Mouse (Mus musculus): ENCODE measurements around the gene Aknad1. TPM values are rescaled to one million over a fixed set of nuclear protein-coding genes. Genes with fewer than 3 reads are reported as not detected.

The Aknad1 gene
- polyA plus RNA-seq, 1 experiment from 2014 or later, result not detected

- WGBS, result 88% methylated on average over 5 of the region's 5 CpGs
- H3K36me3 ChIP-seq (replicated peaks; ENCODE audit: control insufficient read depth, insufficient read depth), result peaks cover 30% of the 10 kb centered on the region
- no peaks in the 10 kb centered on the region for H3K9me3 ChIP-seq (ENCODE audit: control insufficient read depth, low read length)
- no peak overlapping the region for H3K27ac ChIP-seq
- no peaks in the 10 kb centered on the region for H3K27me3 ChIP-seq (ENCODE audit: control insufficient read depth, insufficient read depth, low read length)
- no peak overlapping the region for H3K9ac ChIP-seq
- DNase-seq (ENCODE audit: low spot score), result no peak
- no peak overlapping the region for H3K4me2 ChIP-seq (replicated peaks)
- no peak overlapping the region for H3K4me3 ChIP-seq (replicated peaks; ENCODE audit: low read length)
- H3K4me1 ChIP-seq (replicated peaks; ENCODE audit: control insufficient read depth, insufficient read depth, low read length), result no peaks in the 10 kb centered on the region
- no peak for ATAC-seq (ENCODE audit: low FRiP score)
Observed at GRCm38 (mm10) chr3:108805622-108806021, 66.2 kb downstream of the Aknad1 start.

DNA sequence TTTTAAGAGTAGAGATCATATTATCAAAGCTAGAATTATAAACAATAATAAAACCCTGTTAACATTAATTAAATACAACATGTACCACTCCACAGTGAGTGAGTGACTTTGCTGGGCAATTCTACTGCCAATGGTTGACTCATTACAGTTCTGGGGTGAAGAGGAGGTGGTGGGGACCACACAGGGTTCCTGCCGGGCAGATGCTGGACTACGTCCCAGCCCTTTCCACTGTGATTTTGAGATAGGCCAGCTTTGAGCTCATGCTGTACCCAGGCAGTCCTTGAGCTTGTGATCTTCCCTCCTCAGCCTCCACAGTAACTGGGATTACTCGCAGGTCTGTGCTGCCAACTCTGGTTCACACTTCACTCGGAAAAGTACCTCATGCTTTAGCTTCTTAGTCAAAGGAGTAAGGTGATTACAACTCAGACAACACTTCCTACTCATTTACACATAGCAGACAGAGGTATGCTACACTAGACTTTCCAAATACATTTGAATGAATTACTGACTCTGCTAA lies 71.3 kb downstream of the Aknad1 start:
- Histone ChIP-seq H3K9ac (no peak overlapping the region), H3K27ac (no peak overlapping the region), H3K27me3 (ENCODE audit: control insufficient read depth, insufficient read depth, low read length) (no peaks in the 10 kb centered on the region), H3K9me3 (ENCODE audit: control insufficient read depth, low read length) (no peaks in the 10 kb centered on the region), H3K4me1 (replicated peaks; ENCODE audit: control insufficient read depth, insufficient read depth, low read length) (no peaks in the 10 kb centered on the region), H3K4me3 (replicated peaks; ENCODE audit: low read length) (no peak overlapping the region), H3K36me3 (replicated peaks; ENCODE audit: control insufficient read depth, insufficient read depth) (peaks cover 13% of the 10 kb centered on the region; the same call in 1 of the 2 replicates), H3K4me2 (replicated peaks) (no peak overlapping the region)
- ATAC-seq (ENCODE audit: low FRiP score) (no peak), DNase-seq (ENCODE audit: low spot score) (no peak)
- WGBS, result 92% methylated on average over 4 of the region's 4 CpGs

DNA sequence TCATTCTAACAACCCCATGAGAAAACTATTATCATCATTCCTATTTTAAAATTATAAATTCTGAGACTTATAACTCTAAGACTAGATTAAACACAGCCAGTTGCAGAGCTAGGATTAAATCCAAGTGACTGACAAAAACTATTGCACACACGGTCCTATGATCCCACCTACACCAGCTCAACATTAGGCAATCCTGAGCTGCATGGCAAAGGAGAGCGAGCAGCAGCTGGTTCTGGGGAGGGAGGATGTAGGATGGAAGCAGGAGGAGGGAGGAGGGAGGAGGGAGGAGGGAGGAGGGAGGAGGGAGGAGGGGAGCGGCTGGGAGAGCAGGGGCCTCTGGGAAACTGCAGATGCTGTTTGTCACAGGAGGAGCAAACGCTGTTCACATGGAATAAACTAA lies 76.2 kb downstream of the Aknad1 start:
- DNase-seq (ENCODE audit: low spot score) (no peak), ATAC-seq (ENCODE audit: low FRiP score) (no peak)
- no peak overlapping the region for H3K9ac ChIP-seq
- H3K4me1 ChIP-seq (replicated peaks; ENCODE audit: control insufficient read depth, insufficient read depth, low read length), result no peaks in the 10 kb centered on the region
- no peak overlapping the region for H3K4me3 ChIP-seq (replicated peaks; ENCODE audit: low read length)
- WGBS, result 71% methylated on average over 4 of the region's 4 CpGs
- peaks cover 8% of the 10 kb centered on the region; the same call in 1 of the 2 replicates for H3K36me3 ChIP-seq (replicated peaks; ENCODE audit: control insufficient read depth, insufficient read depth)
- no peak overlapping the region for H3K4me2 ChIP-seq (replicated peaks)
- H3K27ac ChIP-seq, result no peak overlapping the region
- H3K27me3 ChIP-seq (ENCODE audit: control insufficient read depth, insufficient read depth, low read length), result no peaks in the 10 kb centered on the region
- no peaks in the 10 kb centered on the region for H3K9me3 ChIP-seq (ENCODE audit: control insufficient read depth, low read length)

GRCm38 (mm10) chr3:108830493-108830892 lies 91.0 kb downstream of the Aknad1 start:
- no peak overlapping the region for H3K9ac ChIP-seq
- 90% methylated on average over 11 of the region's 11 CpGs for WGBS
- no peak overlapping the region for H3K4me2 ChIP-seq (replicated peaks)
- DNase-seq (ENCODE audit: low spot score), result no peak
- peaks cover 11% of the 10 kb centered on the region for H3K36me3 ChIP-seq (replicated peaks; ENCODE audit: control insufficient read depth, insufficient read depth)
- no peak for ATAC-seq (ENCODE audit: low FRiP score)
- no peak overlapping the region for H3K4me3 ChIP-seq (replicated peaks; ENCODE audit: low read length)
- H3K4me1 ChIP-seq (replicated peaks; ENCODE audit: control insufficient read depth, insufficient read depth, low read length), result no peaks in the 10 kb centered on the region
- H3K9me3 ChIP-seq (ENCODE audit: control insufficient read depth, low read length), result no peaks in the 10 kb centered on the region
- H3K27me3 ChIP-seq (ENCODE audit: control insufficient read depth, insufficient read depth, low read length), result no peaks in the 10 kb centered on the region
- no peak overlapping the region for H3K27ac ChIP-seq

GRCm38 (mm10) chr3:108831750-108832149 lies 92.3 kb downstream of the Aknad1 start:
- no peak for ATAC-seq (ENCODE audit: low FRiP score)
- peaks cover 2% of the 10 kb centered on the region; the same call in 1 of the 2 replicates for H3K36me3 ChIP-seq (replicated peaks; ENCODE audit: control insufficient read depth, insufficient read depth)
- no peak overlapping the region for H3K4me2 ChIP-seq (replicated peaks)
- H3K27me3 ChIP-seq (ENCODE audit: control insufficient read depth, insufficient read depth, low read length), result no peaks in the 10 kb centered on the region
- 94% methylated on average over 6 of the region's 6 CpGs for WGBS
- no peak overlapping the region for H3K4me3 ChIP-seq (replicated peaks; ENCODE audit: low read length)
- no peak overlapping the region for H3K9ac ChIP-seq
- H3K4me1 ChIP-seq (replicated peaks; ENCODE audit: control insufficient read depth, insufficient read depth, low read length), result no peaks in the 10 kb centered on the region
- H3K27ac ChIP-seq, result no peak overlapping the region
- no peak for DNase-seq (ENCODE audit: low spot score)
- H3K9me3 ChIP-seq (ENCODE audit: control insufficient read depth, low read length), result no peaks in the 10 kb centered on the region

Other genes with a start within 250 kb of the Aknad1 start
- 1.7 and 2.8 TPM in 2 replicates for gene 1700013F07Rik, start 205.5 kb upstream of the Aknad1 start, polyA plus RNA-seq (2014; fragmentation: Nextera tagmentation; extraction: Ambion mirVana)
- 15.4 and 18.3 TPM in 2 replicates for gene 5330417C22Rik, start 203.1 kb upstream of the Aknad1 start, polyA plus RNA-seq (2014; fragmentation: Nextera tagmentation; extraction: Ambion mirVana)
- gene Tmem167b, start 177.2 kb upstream of the Aknad1 start, polyA plus RNA-seq (2014; fragmentation: Nextera tagmentation; extraction: Ambion mirVana), result 51.8 and 52.0 TPM in 2 replicates
- 41.0 and 50.6 TPM in 2 replicates for gene Taf13, start 168.0 kb upstream of the Aknad1 start, polyA plus RNA-seq (2014; fragmentation: Nextera tagmentation; extraction: Ambion mirVana)
- 105 and 130 TPM in 2 replicates for gene Wdr47, start 148.4 kb upstream of the Aknad1 start, polyA plus RNA-seq (2014; fragmentation: Nextera tagmentation; extraction: Ambion mirVana)
- gene Clcc1, start 85.7 kb upstream of the Aknad1 start, polyA plus RNA-seq (2014; fragmentation: Nextera tagmentation; extraction: Ambion mirVana), result 40.2 and 42.8 TPM in 2 replicates
- gene Gpsm2, start 17.3 kb upstream of the Aknad1 start, polyA plus RNA-seq (2014; fragmentation: Nextera tagmentation; extraction: Ambion mirVana), result 22.7 and 24.2 TPM in 2 replicates
- 14.5 and 17.9 TPM in 2 replicates for gene Stxbp3, start 100.9 kb downstream of the Aknad1 start, polyA plus RNA-seq (2014; fragmentation: Nextera tagmentation; extraction: Ambion mirVana)
- not detected in 2 replicates for gene Fndc7, start 150.3 kb downstream of the Aknad1 start, polyA plus RNA-seq (2014; fragmentation: Nextera tagmentation; extraction: Ambion mirVana)
- gene Prpf38b, start 172.1 kb downstream of the Aknad1 start, polyA plus RNA-seq (2014; fragmentation: Nextera tagmentation; extraction: Ambion mirVana), result 38.1 and 41.8 TPM in 2 replicates
- 2.4 and 3.3 TPM in 2 replicates for gene Henmt1, start 200.2 kb downstream of the Aknad1 start, polyA plus RNA-seq (2014; fragmentation: Nextera tagmentation; extraction: Ambion mirVana)
- not detected in 2 replicates for gene Gm9857, start 200.8 kb downstream of the Aknad1 start, polyA plus RNA-seq (2014; fragmentation: Nextera tagmentation; extraction: Ambion mirVana)